ENCODE assay signal across 16 mouse cellular contexts in the genomic region with DNA sequence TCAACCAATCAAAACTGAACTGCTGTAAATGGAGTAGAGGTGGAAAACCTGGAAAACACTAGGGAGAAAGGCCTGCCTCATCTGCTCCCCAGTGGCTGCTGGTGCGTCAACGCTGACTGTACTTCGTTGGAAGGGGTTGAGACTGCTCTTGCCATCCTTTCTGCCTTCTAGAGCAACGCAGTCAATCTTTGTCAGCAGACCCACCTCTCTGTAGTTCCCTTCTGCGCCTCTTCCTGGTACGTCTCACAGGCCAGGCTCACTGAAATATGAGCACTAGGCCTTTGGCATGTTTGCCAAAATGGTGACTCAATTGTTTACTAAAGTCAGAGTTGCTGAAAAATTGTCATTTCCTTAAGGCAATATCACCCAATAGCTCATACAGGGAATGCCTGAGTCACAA.
"Had no signal": no experiment of that assay in that cellular context is flagged by ENCODE, and none has a peak within 500 bp of the region (broad histone marks: within the 10 kb centered on the region; RNA-seq: fewer than 3 reads in every experiment).

No protein-coding gene starts in this region.

- H3K36me3 ChIP-seq: liver, embryonic 13.5 days; liver, embryonic 15.5 days; midbrain, embryonic 13.5 days; midbrain, embryonic 15.5 days; neural tube, embryonic 12.5 days; stomach, embryonic 15.5 days had no signal

- H3K9me3 ChIP-seq: liver, embryonic 13.5 days; liver, embryonic 15.5 days; megakaryocyte, embryonic 14.5 days; midbrain, embryonic 13.5 days; midbrain, embryonic 15.5 days; neural tube, embryonic 12.5 days; stomach, embryonic 15.5 days had no signal

- H3K4me1 ChIP-seq: liver, embryonic 13.5 days; liver, embryonic 15.5 days; megakaryocyte, embryonic 14.5 days; neural tube, embryonic 12.5 days; stomach, embryonic 15.5 days had no signal

- ATAC-seq: liver, postnatal 0 days; midbrain, embryonic 13.5 days; midbrain, embryonic 15.5 days had no signal

- H3K4me2 ChIP-seq: liver, embryonic 11.5 days; liver, embryonic 13.5 days; liver, embryonic 15.5 days; midbrain, embryonic 11.5 days; midbrain, embryonic 13.5 days; midbrain, embryonic 15.5 days; neural tube, embryonic 12.5 days; stomach, embryonic 15.5 days had no signal

- H3K27ac ChIP-seq: liver, embryonic 13.5 days; liver, embryonic 15.5 days; macrophage; midbrain, embryonic 13.5 days; midbrain, embryonic 15.5 days; neural tube, embryonic 12.5 days; stomach, embryonic 15.5 days; stomach, postnatal 0 days had no signal

- H3K9ac ChIP-seq: liver, embryonic 13.5 days; liver, embryonic 15.5 days; liver, postnatal 0 days; midbrain, embryonic 13.5 days; midbrain, embryonic 15.5 days; neural tube, embryonic 12.5 days; stomach, embryonic 15.5 days had no signal

- H3K4me3 ChIP-seq: liver, embryonic 13.5 days; liver, embryonic 15.5 days; megakaryocyte, embryonic 14.5 days; midbrain, embryonic 13.5 days; midbrain, embryonic 15.5 days; neural tube, embryonic 12.5 days; stomach, embryonic 15.5 days had no signal

- DNase-seq: liver, embryonic 13.5 days; liver, postnatal 0 days; right cerebral cortex, postnatal 14 days; thymus, adult 2 months; thymus, postnatal 25 days; thymus, postnatal 4 days had no signal

- H3K27me3 ChIP-seq: liver, embryonic 13.5 days; liver, embryonic 15.5 days; megakaryocyte, embryonic 14.5 days; neural tube, embryonic 12.5 days had no signal
